Mouse (Mus musculus) embryonic facial prominence, embryonic 14.5 days (tissue): Measurements from ENCODE around the gene Pitpna. TPM values are rescaled to one million over a fixed set of nuclear protein-coding genes. Genes with fewer than 3 reads are reported as not detected.

Experiments
- ATAC-seq: fragments of 200-750 bp; cut with Nextera tagmentation; 2 replicates; pipeline ENCODE4 v1.8.0; 2017; ENCODE audit warnings: low read depth, moderate number of reproducible peaks, moderate TSS enrichment
- DNase-seq: peaks from one replicate; pipeline ENCODE4 v3.0.0-alpha.2; 2015; ENCODE audit warnings: low spot score
- H3K27ac ChIP-seq: fragments of 300-500 bp; sonication (generic); replicated peaks from 2 replicates; pipeline ENCODE4 v1.5.1; 2014; ENCODE audit warnings: low read depth, mild to moderate bottlenecking, low read length, moderate library complexity
- H3K27me3 ChIP-seq: fragments of 300-500 bp; sonication (generic); replicated peaks from 2 replicates; pipeline ENCODE4 v1.6.1; 2014; ENCODE audit warnings: low read length; ENCODE audit not compliant: control insufficient read depth, insufficient read depth
- H3K36me3 ChIP-seq: fragments of 300-500 bp; sonication (generic); 2 replicates; pipeline ENCODE4 v1.6.1; 2014; ENCODE audit warnings: low read length, mixed read lengths; ENCODE audit not compliant: control insufficient read depth, insufficient read depth
- H3K4me1 ChIP-seq: fragments of 300-500 bp; sonication (generic); 2 replicates; pipeline ENCODE4 v1.6.1; 2014; ENCODE audit warnings: antibody characterized with exemption, low read length; ENCODE audit not compliant: control insufficient read depth, insufficient read depth
- H3K4me2 ChIP-seq: fragments of 300-500 bp; sonication (generic); 2 replicates; pipeline ENCODE4 v1.6.1; 2014; ENCODE audit warnings: low read depth, mild to moderate bottlenecking, low read length, moderate library complexity, mixed read lengths
- H3K4me3 ChIP-seq: fragments of 300-500 bp; sonication (generic); 2 replicates; pipeline ENCODE4 v1.5.1; 2014; ENCODE audit warnings: low read depth, mild to moderate bottlenecking, low read length
- H3K9ac ChIP-seq: fragments of 300-500 bp; sonication (generic); 2 replicates; pipeline ENCODE4 v1.6.1; 2014; ENCODE audit warnings: low read depth, mild to moderate bottlenecking, low read length, moderate library complexity, mixed read lengths
- H3K9me3 ChIP-seq: fragments of 300-500 bp; sonication (generic); 2 replicates; pipeline ENCODE4 v1.6.1; 2016; ENCODE audit warnings: low read length; ENCODE audit not compliant: control insufficient read depth
- WGBS: fragments of 180-500 bp; shearing (Covaris S2); extraction: QIAGEN DNeasy Blood & Tissue Kit; methylation state at CpG from one replicate; pipeline ENCODE4 v1.1.7; 2014; 5-methylcytosine and 5-hydroxymethylcytosine counted together
- polyA plus RNA-seq: library from polyadenylated mRNA; unstranded; fragments of >200 nt; fragmentation: Nextera tagmentation; extraction: Ambion mirVana; gene quantifications from 2 replicates; pipeline ENCODE4 v1.2.1, GENCODE M21; 2014

Pitpna gene
- polyA plus RNA-seq, 1 experiment from 2014 or later: 86.3 TPM

- Histone ChIP-seq H3K4me2 (no peak overlapping the region), H3K9me3 (no peaks in the 10 kb centered on the region), H3K36me3 (0 out of 2 replicates have a peak, but pooled peaks cover 5% of the 10 kb centered on the region), H3K4me1 (peaks cover 11% of the 10 kb centered on the region; the same call in 1 of the 2 replicates), H3K27me3 (peaks cover 8% of the 10 kb centered on the region; the same call in 1 of the 2 replicates), H3K9ac (no peak overlapping the region), H3K4me3 (no peak overlapping the region), H3K27ac (no peak overlapping the region)
- DNase-seq (no peak), ATAC-seq (no peak)
- WGBS: 67% methylated on average over 6 of the region's 6 CpGs
Measured at GRCm38 (mm10) chr11:75647681-75648211, 59.8 kb downstream of the Pitpna start.

DNA sequence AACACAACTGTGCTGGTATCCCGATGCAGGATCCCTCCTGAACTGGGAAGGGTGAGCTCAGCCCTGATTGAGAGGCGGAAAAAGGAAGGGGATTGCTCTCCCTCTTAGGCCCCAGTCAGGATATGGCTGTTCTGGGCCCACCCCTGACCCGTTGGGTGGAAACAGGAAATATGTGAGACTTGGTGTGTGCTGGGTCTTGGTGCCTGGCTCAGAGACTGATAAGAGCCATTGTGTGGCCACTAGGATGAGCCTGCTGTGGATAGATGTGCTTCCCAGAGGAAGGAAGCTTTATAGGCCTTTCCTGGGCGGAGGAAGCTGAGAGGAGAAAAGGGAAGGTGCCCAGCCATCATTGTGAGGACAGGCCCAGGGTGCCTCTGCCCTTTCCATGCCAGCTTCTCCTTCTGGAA lies 61.3 kb downstream of the Pitpna start:
- Histone ChIP-seq H3K4me3 (no peak overlapping the region), H3K9ac (no peak overlapping the region), H3K9me3 (no peaks in the 10 kb centered on the region), H3K36me3 (0 out of 2 replicates have a peak, but pooled peaks cover 2% of the 10 kb centered on the region), H3K4me2 (no peak overlapping the region), H3K27me3 (peaks cover 8% of the 10 kb centered on the region; the same call in 1 of the 2 replicates), H3K4me1 (peaks cover 21% of the 10 kb centered on the region), H3K27ac (0 out of 2 replicates have a peak overlapping the region, but pooled peaks have one; percentile 2)
- ATAC-seq (no peak), DNase-seq (no peak)
- WGBS: 71% methylated on average over 4 of the region's 4 CpGs

DNA sequence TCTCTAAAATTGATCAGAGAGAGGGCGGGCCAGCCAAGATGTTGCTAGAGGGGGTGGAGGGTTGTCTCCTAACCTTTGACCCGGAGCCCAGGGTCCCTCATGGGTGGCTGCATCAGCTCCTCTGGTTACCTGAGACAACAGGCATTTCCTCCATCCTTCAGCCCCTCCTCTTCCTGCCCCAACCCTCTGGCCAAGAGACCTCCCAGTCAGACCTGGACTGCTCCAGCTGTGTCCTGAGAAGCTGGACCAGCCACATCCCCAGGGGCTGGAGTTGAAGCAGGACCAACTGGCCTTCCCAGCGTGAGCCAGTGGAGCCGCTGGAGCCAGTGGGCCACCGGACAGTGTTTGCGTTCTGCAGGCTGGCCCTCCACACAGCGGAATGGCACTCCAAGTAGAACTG lies 62.4 kb downstream of the Pitpna start, which contains the start of gene Myo1c:
Gene Myo1c, plus strand, starts transcription at position 194 of the 400 bp plus-strand sequence.
- WGBS: 67% methylated on average over 7 of the region's 7 CpGs
- peaks cover 8% of the 10 kb centered on the region; the same call in 1 of the 2 replicates for H3K27me3 ChIP-seq
- peak within 1 kb of the TSS; percentile 90 for H3K4me2 ChIP-seq
- ATAC-seq (no peak), DNase-seq (no peak)
- no peaks in the 10 kb centered on the region for H3K9me3 ChIP-seq
- peak within 1 kb of the TSS; percentile 77 for H3K27ac ChIP-seq
- H3K9ac ChIP-seq: peak within 1 kb of the TSS; percentile 80
- H3K4me1 ChIP-seq: peaks cover 29% of the 10 kb centered on the region
- peak within 1 kb of the TSS; percentile 68 for H3K4me3 ChIP-seq
- no peaks in the 10 kb centered on the region for H3K36me3 ChIP-seq

- Histone ChIP-seq H3K4me1 (peaks cover 29% of the 10 kb centered on the region), H3K9ac (peak overlapping the region; percentile 80), H3K9me3 (no peaks in the 10 kb centered on the region), H3K27me3 (peaks cover 8% of the 10 kb centered on the region; the same call in 1 of the 2 replicates), H3K27ac (peak overlapping the region; percentile 77; the same call in 1 of the 2 replicates), H3K36me3 (no peaks in the 10 kb centered on the region), H3K4me3 (peak overlapping the region; percentile 68), H3K4me2 (peak overlapping the region; percentile 90)
- ATAC-seq: no peak
- no peak for DNase-seq
- WGBS: 57% methylated on average over 10 of the region's 13 CpGs
Measured at GRCm38 (mm10) chr11:75650958-75651425, 63.1 kb downstream of the Pitpna start.

DNA sequence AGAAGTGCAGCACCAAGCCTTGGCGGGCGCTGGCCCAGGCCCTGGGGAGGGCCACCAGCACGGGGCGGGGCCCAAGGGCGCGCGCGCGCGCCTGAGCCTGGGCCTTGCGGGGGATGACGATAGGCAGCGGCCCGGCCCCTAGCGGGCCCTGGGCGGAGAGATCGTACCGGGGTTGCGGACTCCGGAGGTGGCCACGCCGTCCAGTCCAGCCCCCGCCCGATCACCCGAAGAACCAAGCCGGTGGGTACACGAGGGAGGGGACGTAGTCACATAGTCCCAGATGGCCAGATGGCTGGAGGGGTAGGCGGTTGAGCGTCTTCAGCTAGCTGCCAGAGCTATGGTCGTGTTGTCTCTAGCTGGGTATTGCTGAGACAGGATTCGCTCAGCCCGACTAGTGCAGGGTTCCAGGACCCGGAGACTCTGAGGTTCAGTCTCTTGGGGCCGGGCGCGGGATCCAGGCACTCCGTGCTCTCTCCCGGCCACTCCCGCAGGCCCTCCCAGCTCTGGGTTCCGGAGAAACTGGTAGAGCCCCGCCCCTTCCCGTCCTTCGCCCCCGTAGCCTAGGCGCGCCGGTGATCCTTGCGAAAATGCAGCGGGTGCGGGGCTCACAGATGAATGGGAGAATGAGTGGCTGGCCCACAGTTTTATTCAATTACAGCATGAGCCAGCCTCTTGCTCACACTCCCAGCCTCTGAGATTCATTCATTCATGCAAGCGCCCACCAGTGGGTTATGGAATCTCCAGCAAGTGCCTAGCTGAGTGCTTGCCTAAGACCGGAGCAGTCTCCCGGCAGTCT lies 63.7 kb downstream of the Pitpna start:
- Histone ChIP-seq H3K36me3 (no peaks in the 10 kb centered on the region), H3K9me3 (no peaks in the 10 kb centered on the region), H3K4me3 (peak overlapping the region; percentile 68), H3K4me2 (peak overlapping the region; percentile 90), H3K27ac (peak overlapping the region; percentile 77), H3K9ac (peak overlapping the region; percentile 80), H3K4me1 (peaks cover 31% of the 10 kb centered on the region), H3K27me3 (peaks cover 8% of the 10 kb centered on the region; the same call in 1 of the 2 replicates)
- DNase-seq: peak; percentile 76
- WGBS: under 1% methylated on average over 30 of the region's 54 CpGs
- ATAC-seq: peak; percentile 67

DNA sequence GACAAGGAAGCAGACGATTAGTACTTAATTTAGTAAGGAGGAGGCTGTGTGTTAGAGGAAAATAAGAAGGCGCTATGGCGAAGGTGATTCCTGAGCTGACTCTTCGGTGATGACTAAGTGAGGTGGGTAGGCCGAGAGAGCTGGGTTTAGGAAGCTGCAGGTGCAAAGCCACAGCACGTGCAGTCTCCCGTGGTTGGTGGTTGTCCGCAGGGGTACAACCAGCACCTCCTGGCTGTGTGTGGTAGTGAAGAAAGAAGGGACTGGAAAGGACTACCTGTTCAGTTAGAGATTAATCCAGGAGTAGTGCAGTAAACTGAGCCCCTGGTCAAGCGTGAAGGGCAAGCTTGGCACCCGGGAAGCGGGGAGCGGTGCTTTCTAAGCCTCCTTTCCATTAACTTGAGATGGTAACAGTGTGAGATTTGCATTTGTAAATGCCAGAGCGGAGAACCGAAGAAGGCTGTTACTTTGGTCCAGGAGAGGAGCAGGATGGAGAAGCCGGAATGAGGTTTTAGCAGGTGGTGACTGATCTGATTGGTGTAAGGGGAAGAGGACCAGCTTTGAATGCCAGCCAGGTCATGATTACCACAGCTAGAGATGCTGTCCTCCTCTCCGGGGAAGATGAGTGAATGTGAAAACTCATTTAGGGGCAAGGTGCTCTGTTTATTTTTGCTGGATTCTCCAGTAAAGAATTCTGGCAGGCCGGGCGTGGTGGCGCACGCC lies 64.5 kb downstream of the Pitpna start:
- DNase-seq: no peak
- Histone ChIP-seq H3K9me3 (no peaks in the 10 kb centered on the region), H3K27ac (no peak overlapping the region; the same call in 1 of the 2 replicates), H3K4me1 (peaks cover 37% of the 10 kb centered on the region), H3K27me3 (peaks cover 8% of the 10 kb centered on the region; the same call in 1 of the 2 replicates), H3K4me3 (peak overlapping the region; percentile 68), H3K9ac (peak overlapping the region; percentile 80), H3K36me3 (no peaks in the 10 kb centered on the region), H3K4me2 (peak overlapping the region; percentile 90)
- ATAC-seq: no peak
- 29% methylated on average over 20 of the region's 20 CpGs for WGBS

GRCm38 (mm10) chr11:75652942-75653684 lies 65.2 kb downstream of the Pitpna start:
- ATAC-seq (no peak), DNase-seq (no peak)
- Histone ChIP-seq H3K4me3 (peak overlapping the region; percentile 53), H3K4me1 (peaks cover 37% of the 10 kb centered on the region), H3K27me3 (peaks cover 8% of the 10 kb centered on the region; the same call in 1 of the 2 replicates), H3K36me3 (peaks cover 4% of the 10 kb centered on the region; the same call in 1 of the 2 replicates), H3K9ac (peak overlapping the region; percentile 58; the same call in 1 of the 2 replicates), H3K27ac (peak overlapping the region; percentile 75), H3K4me2 (peak overlapping the region; percentile 90), H3K9me3 (no peaks in the 10 kb centered on the region)
- 28% methylated on average over 13 of the region's 14 CpGs for WGBS
